Mouse (Mus musculus): Measurements from ENCODE around the gene Rtkn2. TPM values are rescaled to one million over a fixed set of nuclear protein-coding genes. Genes with fewer than 3 reads are reported as not detected.
A peak's percentile ranks its signal among the peaks of the same experiment; 100 is the strongest.

Gene Rtkn2
- polyA plus RNA-seq (2015; fragmentation: Nextera tagmentation; extraction: Ambion mirVana), result 5.1 and 5.9 TPM in 2 replicates

GRCm38 (mm10) chr10:67979401-67980157 is at the start of gene Rtkn2:
Gene Rtkn2, plus strand, starts transcription at chr10:67979570.
- WGBS, result under 1% methylated on average over 55 of the region's 57 CpGs
- Histone ChIP-seq H3K4me2 (peak within 1 kb of the TSS; percentile 100), H3K27me3 (no peaks in the 10 kb centered on the region), H3K4me1 (replicated peaks) (peaks cover 10% of the 10 kb centered on the region; the same call in 1 of the 2 replicates), H3K36me3 (no peaks in the 10 kb centered on the region), H3K9ac (peak within 1 kb of the TSS; percentile 75), H3K4me3 (peak within 1 kb of the TSS; percentile 66), H3K9me3 (no peaks in the 10 kb centered on the region), H3K27ac (no peak within 1 kb of the TSS)
- peak; percentile 98 for ATAC-seq (ENCODE audit: low FRiP score)

- H3K27ac ChIP-seq, result no peak overlapping the region
- no peak overlapping the region for H3K9ac ChIP-seq
- no peak overlapping the region for H3K4me3 ChIP-seq
- no peaks in the 10 kb centered on the region for H3K36me3 ChIP-seq
- no peak for ATAC-seq (ENCODE audit: low FRiP score)
- WGBS, result 88% methylated on average over 4 of the region's 4 CpGs
- no peaks in the 10 kb centered on the region for H3K4me1 ChIP-seq (replicated peaks)
- no peak overlapping the region for H3K4me2 ChIP-seq
- no peaks in the 10 kb centered on the region for H3K27me3 ChIP-seq
- no peaks in the 10 kb centered on the region for H3K9me3 ChIP-seq
Observed at GRCm38 (mm10) chr10:67931328-67931727, 48.0 kb upstream of the Rtkn2 start.

DNA sequence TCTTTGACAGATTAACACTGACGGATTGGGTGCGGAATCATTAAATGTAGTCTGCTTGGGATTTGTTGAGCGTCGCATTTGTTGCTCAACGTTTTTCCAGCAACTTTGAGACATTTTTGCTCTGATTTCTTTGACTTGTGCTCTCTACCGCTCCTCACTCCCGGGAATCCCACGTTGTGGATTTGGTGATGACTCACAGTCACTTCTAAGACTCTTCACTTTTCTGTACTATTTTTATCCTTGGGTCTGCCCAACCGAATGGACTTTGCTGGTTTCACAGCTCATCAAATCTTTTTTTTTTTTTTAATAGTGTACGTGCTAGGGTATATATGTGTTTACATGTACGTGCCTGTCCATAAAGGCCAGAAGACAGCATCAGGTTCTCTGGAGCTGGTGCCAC is 46.6 kb upstream of the Rtkn2 start:
- no peak overlapping the region for H3K4me2 ChIP-seq
- no peak overlapping the region for H3K4me3 ChIP-seq
- WGBS, result 90% methylated on average over 11 of the region's 11 CpGs
- H3K9ac ChIP-seq, result no peak overlapping the region
- H3K27ac ChIP-seq, result no peak overlapping the region
- H3K36me3 ChIP-seq, result no peaks in the 10 kb centered on the region
- no peaks in the 10 kb centered on the region for H3K4me1 ChIP-seq (replicated peaks)
- no peaks in the 10 kb centered on the region for H3K9me3 ChIP-seq
- no peak for ATAC-seq (ENCODE audit: low FRiP score)
- H3K27me3 ChIP-seq, result no peaks in the 10 kb centered on the region

GRCm38 (mm10) chr10:67936944-67937343 is 42.4 kb upstream of the Rtkn2 start:
- no peak overlapping the region for H3K27ac ChIP-seq
- 77% methylated on average over 4 of the region's 4 CpGs for WGBS
- no peaks in the 10 kb centered on the region for H3K27me3 ChIP-seq
- H3K9ac ChIP-seq, result no peak overlapping the region
- H3K9me3 ChIP-seq, result no peaks in the 10 kb centered on the region
- no peaks in the 10 kb centered on the region for H3K36me3 ChIP-seq
- H3K4me3 ChIP-seq, result no peak overlapping the region
- no peaks in the 10 kb centered on the region for H3K4me1 ChIP-seq (replicated peaks)
- ATAC-seq (ENCODE audit: low FRiP score), result no peak
- H3K4me2 ChIP-seq, result no peak overlapping the region

DNA sequence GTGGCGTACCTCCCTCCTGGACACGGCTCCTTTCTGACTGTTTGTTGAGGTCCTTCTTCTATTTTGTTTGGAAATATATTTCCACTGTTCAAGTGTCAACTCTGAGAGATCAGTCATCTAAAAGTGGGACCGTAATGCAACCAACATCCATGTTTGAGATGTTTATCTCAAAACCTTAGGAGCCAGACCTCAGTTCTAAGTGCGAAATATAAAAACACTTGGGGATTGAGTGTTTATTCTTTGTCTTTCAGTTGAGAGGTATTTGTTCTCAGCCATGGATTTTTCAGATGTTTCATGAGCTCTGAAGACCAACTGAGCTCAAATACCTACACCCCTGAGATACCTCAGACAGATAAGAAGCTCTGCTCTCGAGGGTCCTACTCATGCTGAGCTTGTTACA is 41.6 kb upstream of the Rtkn2 start:
- no peaks in the 10 kb centered on the region for H3K9me3 ChIP-seq
- H3K9ac ChIP-seq, result no peak overlapping the region
- no peak for ATAC-seq (ENCODE audit: low FRiP score)
- H3K4me1 ChIP-seq (replicated peaks), result no peaks in the 10 kb centered on the region
- H3K4me2 ChIP-seq, result no peak overlapping the region
- H3K4me3 ChIP-seq, result no peak overlapping the region
- H3K27me3 ChIP-seq, result no peaks in the 10 kb centered on the region
- no peak overlapping the region for H3K27ac ChIP-seq
- no peaks in the 10 kb centered on the region for H3K36me3 ChIP-seq
- 90% methylated on average over 5 of the region's 5 CpGs for WGBS

GRCm38 (mm10) chr10:67939546-67939945 is 39.8 kb upstream of the Rtkn2 start:
- 80% methylated on average over 12 of the region's 12 CpGs for WGBS
- no peak for ATAC-seq (ENCODE audit: low FRiP score)
- H3K27ac ChIP-seq, result no peak overlapping the region
- no peaks in the 10 kb centered on the region for H3K4me1 ChIP-seq (replicated peaks)
- H3K9me3 ChIP-seq, result no peaks in the 10 kb centered on the region
- no peak overlapping the region for H3K9ac ChIP-seq
- no peak overlapping the region for H3K4me3 ChIP-seq
- H3K4me2 ChIP-seq, result no peak overlapping the region
- no peaks in the 10 kb centered on the region for H3K36me3 ChIP-seq
- no peaks in the 10 kb centered on the region for H3K27me3 ChIP-seq

GRCm38 (mm10) chr10:67943513-67943912 is 35.9 kb upstream of the Rtkn2 start:
- H3K9ac ChIP-seq, result no peak overlapping the region
- no peaks in the 10 kb centered on the region for H3K4me1 ChIP-seq (replicated peaks)
- H3K4me2 ChIP-seq, result no peak overlapping the region
- H3K9me3 ChIP-seq, result no peaks in the 10 kb centered on the region
- H3K36me3 ChIP-seq, result no peaks in the 10 kb centered on the region
- WGBS, result 90% methylated on average over 4 of the region's 4 CpGs
- ATAC-seq (ENCODE audit: low FRiP score), result no peak
- H3K27me3 ChIP-seq, result no peaks in the 10 kb centered on the region
- no peak overlapping the region for H3K4me3 ChIP-seq
- H3K27ac ChIP-seq, result no peak overlapping the region

DNA sequence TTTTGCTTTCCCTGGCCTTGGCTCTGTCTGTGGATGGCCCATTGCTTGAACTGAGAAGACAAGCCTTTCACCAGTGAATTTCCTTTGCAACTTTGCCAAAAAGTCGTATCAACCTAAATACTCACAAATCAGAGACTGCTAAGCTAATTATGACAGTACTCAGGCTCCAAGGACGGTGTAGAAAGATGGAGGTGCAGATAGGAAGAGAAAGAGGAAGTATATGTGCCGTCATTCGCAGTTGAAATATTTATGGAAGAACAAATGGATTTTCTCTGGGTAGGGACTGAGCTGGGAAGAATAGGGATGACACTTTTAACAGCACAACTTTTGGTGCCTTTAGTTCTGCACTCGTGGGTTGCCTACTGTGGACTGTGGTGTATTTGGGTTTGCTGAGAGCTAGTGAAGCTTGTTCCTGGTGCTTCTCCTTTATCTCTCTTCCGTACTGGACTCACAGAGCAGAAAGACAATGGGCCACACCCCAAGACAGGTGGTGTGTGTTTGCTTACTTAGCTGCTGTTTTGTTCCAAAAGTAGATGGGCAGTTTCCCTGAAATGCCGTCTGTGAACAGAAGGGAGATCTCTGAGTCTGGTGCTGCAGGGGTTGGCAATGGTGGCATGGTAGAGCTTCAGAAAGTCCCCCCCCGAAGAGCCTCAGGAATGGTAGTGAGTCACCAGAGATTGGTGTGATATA is 29.2 kb upstream of the Rtkn2 start:
- WGBS, result 86% methylated on average over 8 of the region's 8 CpGs
- no peaks in the 10 kb centered on the region for H3K36me3 ChIP-seq
- H3K4me3 ChIP-seq, result no peak overlapping the region
- no peak overlapping the region for H3K9ac ChIP-seq
- H3K4me2 ChIP-seq, result no peak overlapping the region
- H3K27me3 ChIP-seq, result no peaks in the 10 kb centered on the region
- H3K27ac ChIP-seq, result no peak overlapping the region
- H3K4me1 ChIP-seq (replicated peaks), result no peaks in the 10 kb centered on the region
- H3K9me3 ChIP-seq, result no peaks in the 10 kb centered on the region
- ATAC-seq (ENCODE audit: low FRiP score), result no peak

DNA sequence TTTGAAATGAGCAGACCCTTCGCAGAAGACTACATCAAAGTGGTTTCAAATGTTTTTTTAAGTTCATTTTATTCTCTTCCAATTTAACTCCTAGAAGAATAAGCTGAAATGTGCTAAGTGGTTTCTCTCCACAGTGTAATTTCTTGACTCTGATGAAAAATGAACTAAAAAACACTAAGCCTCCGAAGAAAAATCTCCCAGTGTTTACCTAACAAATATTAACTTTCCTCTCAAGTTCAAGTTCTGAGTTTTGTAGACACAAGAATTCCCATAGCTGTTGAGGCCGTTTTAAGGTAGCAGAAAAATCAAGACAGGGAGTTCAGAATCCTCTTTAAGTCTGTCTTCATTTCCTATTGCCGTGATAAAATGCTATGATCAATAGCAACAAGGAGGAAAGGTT is 27.7 kb upstream of the Rtkn2 start:
- WGBS, result 82% methylated on average over 4 of the region's 4 CpGs
- Histone ChIP-seq H3K4me1 (replicated peaks) (no peaks in the 10 kb centered on the region), H3K9ac (no peak overlapping the region), H3K27me3 (no peaks in the 10 kb centered on the region), H3K4me3 (no peak overlapping the region), H3K9me3 (no peaks in the 10 kb centered on the region), H3K4me2 (no peak overlapping the region), H3K36me3 (no peaks in the 10 kb centered on the region), H3K27ac (no peak overlapping the region)
- no peak for ATAC-seq (ENCODE audit: low FRiP score)

DNA sequence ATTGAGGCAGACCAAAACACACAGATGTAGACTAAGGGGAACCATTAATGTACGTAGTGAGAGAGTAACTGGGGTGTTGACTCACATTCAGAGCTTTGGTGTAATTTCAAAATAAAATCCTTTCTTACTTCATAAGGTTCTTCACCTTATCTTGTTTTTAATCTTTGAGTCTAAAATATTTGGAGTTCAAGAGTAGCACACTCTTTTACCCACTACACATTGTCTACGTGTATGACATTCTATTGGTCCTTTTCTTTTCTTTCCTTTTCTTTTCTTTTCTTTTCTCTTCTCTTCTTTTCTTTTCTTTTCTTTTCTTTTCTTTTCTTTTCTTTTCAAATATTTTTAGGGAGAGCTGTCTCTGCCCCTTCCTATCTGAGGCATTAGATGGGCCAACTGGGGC is 23.4 kb upstream of the Rtkn2 start:
- 93% methylated on average over 2 of the region's 2 CpGs for WGBS
- no peak for ATAC-seq (ENCODE audit: low FRiP score)
- no peak overlapping the region for H3K27ac ChIP-seq
- no peaks in the 10 kb centered on the region for H3K27me3 ChIP-seq
- no peak overlapping the region for H3K4me3 ChIP-seq
- H3K9ac ChIP-seq, result no peak overlapping the region
- no peaks in the 10 kb centered on the region for H3K36me3 ChIP-seq
- no peaks in the 10 kb centered on the region for H3K9me3 ChIP-seq
- no peaks in the 10 kb centered on the region for H3K4me1 ChIP-seq (replicated peaks)
- no peak overlapping the region for H3K4me2 ChIP-seq

DNA sequence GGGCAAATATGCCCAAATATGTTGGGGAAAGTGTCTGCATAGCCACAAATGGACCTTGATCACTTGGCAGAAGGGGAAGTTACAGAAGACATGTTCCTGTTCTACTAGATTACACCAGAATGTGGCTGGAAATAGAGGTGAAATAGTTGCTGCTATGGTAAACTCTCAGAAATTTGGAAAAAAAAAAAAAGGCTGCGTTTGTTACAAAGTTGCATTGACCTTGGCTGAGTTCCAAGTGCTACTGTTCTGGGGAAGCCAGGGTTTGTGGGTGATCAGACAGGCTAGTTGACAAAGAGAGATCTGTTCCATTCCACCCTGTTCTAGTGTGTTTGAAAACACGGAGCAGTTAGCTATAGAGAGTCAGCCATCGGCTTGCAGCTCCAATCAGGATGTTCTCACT is 19.4 kb upstream of the Rtkn2 start:
- peaks cover 5% of the 10 kb centered on the region; the same call in 1 of the 2 replicates for H3K4me1 ChIP-seq (replicated peaks)
- no peak overlapping the region for H3K4me2 ChIP-seq
- no peak for ATAC-seq (ENCODE audit: low FRiP score)
- no peaks in the 10 kb centered on the region for H3K27me3 ChIP-seq
- no peaks in the 10 kb centered on the region for H3K9me3 ChIP-seq
- H3K9ac ChIP-seq, result no peak overlapping the region
- no peak overlapping the region for H3K27ac ChIP-seq
- H3K36me3 ChIP-seq, result no peaks in the 10 kb centered on the region
- H3K4me3 ChIP-seq, result no peak overlapping the region
- whole genome bisulfite sequencing, result 64% methylated on average over 3 of the region's 3 CpGs

- no peaks in the 10 kb centered on the region for H3K27me3 ChIP-seq
- no peak overlapping the region for H3K9ac ChIP-seq
- no peak for ATAC-seq (ENCODE audit: low FRiP score)
- H3K4me3 ChIP-seq, result no peak overlapping the region
- no peaks in the 10 kb centered on the region for H3K36me3 ChIP-seq
- H3K27ac ChIP-seq, result no peak overlapping the region
- WGBS, result 21% methylated on average over 10 of the region's 10 CpGs
- peaks cover 5% of the 10 kb centered on the region; the same call in 1 of the 2 replicates for H3K4me1 ChIP-seq (replicated peaks)
- H3K4me2 ChIP-seq, result peak overlapping the region; percentile 29; the same call in 1 of the 2 replicates
- no peaks in the 10 kb centered on the region for H3K9me3 ChIP-seq
Observed at GRCm38 (mm10) chr10:67962496-67962895, 16.9 kb upstream of the Rtkn2 start.

- Histone ChIP-seq H3K4me2 (no peak overlapping the region), H3K4me3 (no peak overlapping the region), H3K27ac (no peak overlapping the region), H3K4me1 (replicated peaks) (peaks cover 5% of the 10 kb centered on the region; the same call in 1 of the 2 replicates), H3K9ac (no peak overlapping the region), H3K27me3 (no peaks in the 10 kb centered on the region), H3K36me3 (no peaks in the 10 kb centered on the region), H3K9me3 (no peaks in the 10 kb centered on the region)
- no peak for ATAC-seq (ENCODE audit: low FRiP score)
- 28% methylated on average over 8 of the region's 8 CpGs for WGBS
Observed at GRCm38 (mm10) chr10:67964060-67964459, 15.3 kb upstream of the Rtkn2 start.
